Mouse (Mus musculus): ENCODE results near the gene Sdsl. TPM values are rescaled to one million over a fixed set of nuclear protein-coding genes. Genes with fewer than 3 reads are reported as not detected.

Gene Sdsl
- polyA plus RNA-seq, 1 experiment from 2014 or later: 14.1 TPM

GRCm38 (mm10) chr5:120409385-120410378 lies 62.9 kb downstream of the Sdsl start:
- WGBS: 2% methylated on average over 41 of the region's 41 CpGs
- ATAC-seq (ENCODE audit: insufficient number of reproducible peaks, insufficient read depth, low FRiP score, low read depth): no peak
- H3K4me1 ChIP-seq (ENCODE audit: control insufficient read depth in 2 of 2, insufficient read depth in 2 of 2, low read length in 2 of 2): peaks cover 0 to 2% of the 10 kb centered on the region in 2 experiments; a peak in 1 of 4 replicates
- H3K4me2 ChIP-seq (ENCODE audit: low read length): peak overlapping the region; percentile 42
- H3K9ac ChIP-seq (ENCODE audit: low read length): no peak overlapping the region
- H3K9me3 ChIP-seq (ENCODE audit: control insufficient read depth, low read length): peaks cover 5% of the 10 kb centered on the region
- H3K27me3 ChIP-seq (ENCODE audit: control insufficient read depth, insufficient read depth, low read length): peaks cover 60% of the 10 kb centered on the region
- no peaks in the 10 kb centered on the region for H3K36me3 ChIP-seq (ENCODE audit: control insufficient read depth, insufficient read depth, low read length)
- peak overlapping the region in 1 of 2 experiments; percentile 8; a peak in 2 of 4 replicates for H3K4me3 ChIP-seq (ENCODE audit: control insufficient read depth in 1 of 2, insufficient read depth in 1 of 2, low read depth in 1 of 2, low read length in 2 of 2)
- no peak overlapping the region for H3K27ac ChIP-seq (replicated peaks in 1 of 2; ENCODE audit: control insufficient read depth in 1 of 2, insufficient read depth in 1 of 2, low read depth in 2 of 2, low read length in 2 of 2)

GRCm38 (mm10) chr5:120408933-120409332 lies 63.7 kb downstream of the Sdsl start:
- H3K27ac ChIP-seq (replicated peaks in 1 of 2; ENCODE audit: control insufficient read depth in 1 of 2, insufficient read depth in 1 of 2, low read depth in 2 of 2, low read length in 2 of 2): no peak overlapping the region
- no peak overlapping the region for H3K9ac ChIP-seq (ENCODE audit: low read length)
- ATAC-seq (ENCODE audit: insufficient number of reproducible peaks, insufficient read depth, low FRiP score, low read depth): no peak
- H3K4me3 ChIP-seq (ENCODE audit: control insufficient read depth in 1 of 2, insufficient read depth in 1 of 2, low read depth in 1 of 2, low read length in 2 of 2): no peak overlapping the region
- no peak overlapping the region for H3K4me2 ChIP-seq (ENCODE audit: low read length)
- peaks cover 56% of the 10 kb centered on the region for H3K27me3 ChIP-seq (ENCODE audit: control insufficient read depth, insufficient read depth, low read length)
- H3K36me3 ChIP-seq (ENCODE audit: control insufficient read depth, insufficient read depth, low read length): no peaks in the 10 kb centered on the region
- 69% methylated on average over 14 of the region's 14 CpGs for WGBS
- peaks cover 0 to 2% of the 10 kb centered on the region in 2 experiments; a peak in 1 of 4 replicates for H3K4me1 ChIP-seq (ENCODE audit: control insufficient read depth in 2 of 2, insufficient read depth in 2 of 2, low read length in 2 of 2)
- peaks cover 5% of the 10 kb centered on the region for H3K9me3 ChIP-seq (ENCODE audit: control insufficient read depth, low read length)

Other genes with a start within 250 kb of the Sdsl start
- gene Lhx5, start 41.1 kb downstream of the Sdsl start, polyA plus RNA-seq (2014; fragmentation: Nextera tagmentation; extraction: Ambion mirVana): not detected in 2 replicates
- not detected in 2 replicates for gene Sds, start 3.7 kb upstream of the Sdsl start, polyA plus RNA-seq (2014; fragmentation: Nextera tagmentation; extraction: Ambion mirVana)
- 35.1 and 36.1 TPM in 2 replicates for gene Plbd2, start 30.8 kb upstream of the Sdsl start, polyA plus RNA-seq (2014; fragmentation: Nextera tagmentation; extraction: Ambion mirVana)
- 3.1 TPM in 2 replicates for gene Slc8b1, start 38.4 kb upstream of the Sdsl start, polyA plus RNA-seq (2014; fragmentation: Nextera tagmentation; extraction: Ambion mirVana)
- gene Tpcn1, start 115.9 kb upstream of the Sdsl start, polyA plus RNA-seq (2014; fragmentation: Nextera tagmentation; extraction: Ambion mirVana): 14.5 and 17.1 TPM in 2 replicates
- 0.43 TPM in 1 of 2 replicates, not detected in the other for gene Iqcd, start 116.2 kb upstream of the Sdsl start, polyA plus RNA-seq (2014; fragmentation: Nextera tagmentation; extraction: Ambion mirVana)
- gene Rita1, start 139.8 kb upstream of the Sdsl start, polyA plus RNA-seq (2014; fragmentation: Nextera tagmentation; extraction: Ambion mirVana): 5.6 and 6.2 TPM in 2 replicates
- 17.9 and 18.9 TPM in 2 replicates for gene Ddx54, start 139.9 kb upstream of the Sdsl start, polyA plus RNA-seq (2014; fragmentation: Nextera tagmentation; extraction: Ambion mirVana)
- not detected in 2 replicates for gene Cfap73, start 161.4 kb upstream of the Sdsl start, polyA plus RNA-seq (2014; fragmentation: Nextera tagmentation; extraction: Ambion mirVana)
- 0.54 TPM in 1 of 2 replicates, not detected in the other for gene Rasal1, start 176.0 kb upstream of the Sdsl start, polyA plus RNA-seq (2014; fragmentation: Nextera tagmentation; extraction: Ambion mirVana)
- gene Dtx1, start 239.1 kb upstream of the Sdsl start, polyA plus RNA-seq (2014; fragmentation: Nextera tagmentation; extraction: Ambion mirVana): 0.27 and 0.54 TPM in 2 replicates